Mouse (Mus musculus) CH12.LX (cell line): Measurements from ENCODE around the gene Gtse1. TPM values are rescaled to one million over a fixed set of nuclear protein-coding genes. Genes with fewer than 3 reads are reported as not detected.

Experiments
- DNase-seq: peaks from one replicate; pipeline ENCODE4 v3.0.0-alpha.2; 2013; ENCODE audit errors: extremely low read depth
- H3K27ac ChIP-seq: 2 replicates; pipeline ENCODE4 v1.5.1; 2012; ENCODE audit warnings: low read depth, mild to moderate bottlenecking, control low read depth, moderate library complexity; ENCODE audit not compliant: insufficient read depth
- H3K27me3 ChIP-seq: replicated peaks from 2 replicates; pipeline ENCODE3; 2012; ENCODE audit warnings: inconsistent platforms
- H3K36me3 ChIP-seq, 2 experiments: replicated peaks in 1 of 2; 2 replicates each; pipeline versions ENCODE3 to v1.6.1; 2012; ENCODE audit warnings: inconsistent platforms in 1 of 2, low read length in 1 of 2, mild to moderate bottlenecking in 1 of 2, mixed read lengths in 1 of 2, moderate library complexity in 1 of 2; ENCODE audit not compliant: control insufficient read depth in 1 of 2, insufficient read depth in 1 of 2
- H3K4me1 ChIP-seq, 2 experiments: 2 replicates each; pipeline ENCODE4 v1.6.1; 2012; ENCODE audit warnings: inconsistent platforms in 1 of 2, moderate library complexity in 1 of 2; ENCODE audit not compliant: insufficient read depth in 2 of 2, control insufficient read depth in 1 of 2
- H3K4me2 ChIP-seq: 2 replicates; pipeline ENCODE4 v1.6.1; 2012; ENCODE audit warnings: low read depth, mild to moderate bottlenecking, control low read depth; ENCODE audit not compliant: poor library complexity, insufficient read depth, severe bottlenecking
- H3K4me3 ChIP-seq, 3 experiments: fragments of 150-350 bp in 1 of 3; sonication (generic) in 1 of 3; replicated peaks in 1 of 3; 2 replicates each; pipeline versions ENCODE3 to v1.5.1; 2011 to 2012; ENCODE audit warnings: low read depth in 2 of 3, low read length in 2 of 3, mild to moderate bottlenecking in 2 of 3, moderate library complexity in 2 of 3, control low read depth in 1 of 3, improper control_type of control experiment in 1 of 3, inconsistent platforms in 1 of 3, mixed read lengths in 1 of 3; ENCODE audit not compliant: poor library complexity in 1 of 3
- H3K79me2 ChIP-seq: replicated peaks from 2 replicates; pipeline ENCODE4 v1.6.1; 2012; ENCODE audit warnings: mild to moderate bottlenecking, moderate library complexity; ENCODE audit not compliant: control insufficient read depth, poor library complexity, insufficient read depth, severe bottlenecking; ENCODE audit errors: extremely low read depth
- H3K9ac ChIP-seq: 2 replicates; pipeline ENCODE4 v1.6.1; 2012; ENCODE audit warnings: low read depth, mild to moderate bottlenecking, control low read depth, moderate library complexity; ENCODE audit not compliant: insufficient read depth
- H3K9me3 ChIP-seq: replicated peaks from 2 replicates; pipeline ENCODE3; 2012; ENCODE audit warnings: low read length, inconsistent platforms, mixed read lengths
- BHLHE40 ChIP-seq: IDR thresholded peaks from 2 replicates; pipeline ENCODE4 v1.6.1; 2011; ENCODE audit warnings: mild to moderate bottlenecking, low read depth, low read length, improper control_type of control experiment
- CHD1 ChIP-seq: IDR thresholded peaks from 2 replicates; pipeline ENCODE4 v1.6.1; 2012; ENCODE audit warnings: low read depth, low read length, improper control_type of control experiment, inconsistent platforms
- E2F4 ChIP-seq: IDR thresholded peaks from 2 replicates; pipeline ENCODE4 v1.6.1; 2011; ENCODE audit warnings: low read depth, low read length, improper control_type of control experiment; ENCODE audit not compliant: insufficient replicate concordance
- HCFC1 ChIP-seq: IDR thresholded peaks from 2 replicates; pipeline ENCODE4 v1.6.1; 2012; ENCODE audit warnings: low read depth, mild to moderate bottlenecking, inconsistent platforms, low read length, improper control_type of control experiment
- JUND ChIP-seq: conservative IDR thresholded peaks from 2 replicates; pipeline ENCODE4 v1.6.1; 2011; ENCODE audit warnings: low read depth, low read length, improper control_type of control experiment
- MAFK ChIP-seq: IDR thresholded peaks from 2 replicates; pipeline ENCODE4 v1.6.1; 2011; ENCODE audit warnings: low read length, improper control_type of control experiment; ENCODE audit not compliant: insufficient replicate concordance
- MAX ChIP-seq: IDR thresholded peaks from 2 replicates; pipeline ENCODE4 v1.6.1; 2011; ENCODE audit warnings: low read length, improper control_type of control experiment
- MEF2A ChIP-seq: IDR thresholded peaks from 2 replicates; pipeline ENCODE4 v1.6.1; 2014; ENCODE audit warnings: low read depth, mild to moderate bottlenecking, inconsistent platforms, low read length, improper control_type of control experiment, borderline replicate concordance
- MXI1 ChIP-seq: IDR thresholded peaks from 2 replicates; pipeline ENCODE4 v1.6.1; 2011; ENCODE audit warnings: mild to moderate bottlenecking, low read depth, low read length, improper control_type of control experiment
- POLR2AphosphoS2 ChIP-seq: IDR thresholded peaks from 2 replicates; pipeline ENCODE4 v1.6.1; 2011; ENCODE audit warnings: low read depth, low read length, improper control_type of control experiment
- RAD21 ChIP-seq: IDR thresholded peaks from 2 replicates; pipeline ENCODE4 v1.6.1; 2011; ENCODE audit warnings: low read depth, mild to moderate bottlenecking, low read length, improper control_type of control experiment, moderate library complexity
- RCOR1 ChIP-seq: conservative IDR thresholded peaks from 2 replicates; pipeline ENCODE4 v1.6.1; 2012; ENCODE audit warnings: low read depth, mild to moderate bottlenecking, inconsistent platforms, low read length, improper control_type of control experiment
- SIN3A ChIP-seq: IDR thresholded peaks from 2 replicates; pipeline ENCODE4 v1.6.1; 2012; ENCODE audit warnings: low read length, improper control_type of control experiment, inconsistent platforms
- TBP ChIP-seq: conservative IDR thresholded peaks from 2 replicates; pipeline ENCODE4 v1.6.1; 2011; ENCODE audit warnings: low read depth, low read length, improper control_type of control experiment
- UBTF ChIP-seq: IDR thresholded peaks from 2 replicates; pipeline ENCODE4 v1.6.1; 2012; ENCODE audit warnings: low read depth, mild to moderate bottlenecking, inconsistent platforms, low read length, improper control_type of control experiment, moderate library complexity
- USF1 ChIP-seq: IDR thresholded peaks from 2 replicates; pipeline ENCODE4 v1.6.1; 2014; ENCODE audit warnings: low read depth, mild to moderate bottlenecking, inconsistent platforms, low read length, improper control_type of control experiment
- USF2 ChIP-seq: conservative IDR thresholded peaks from 2 replicates; pipeline ENCODE4 v1.6.1; 2011; ENCODE audit warnings: low read depth, low read length, improper control_type of control experiment
- ZC3H11A ChIP-seq: IDR thresholded peaks from 2 replicates; pipeline ENCODE4 v1.6.1; 2012; ENCODE audit warnings: low read depth, mild to moderate bottlenecking, inconsistent platforms, low read length, improper control_type of control experiment
- ZKSCAN1 ChIP-seq: IDR thresholded peaks from 2 replicates; pipeline ENCODE4 v1.6.1; 2012; ENCODE audit warnings: low read depth, inconsistent platforms, low read length, improper control_type of control experiment, borderline replicate concordance
- ZMIZ1 ChIP-seq: IDR thresholded peaks from 2 replicates; pipeline ENCODE4 v1.6.1; 2012; ENCODE audit warnings: low read depth, mild to moderate bottlenecking, inconsistent platforms, low read length, improper control_type of control experiment
- ZNF384 ChIP-seq: IDR thresholded peaks from 2 replicates; pipeline ENCODE4 v1.6.1; 2012; ENCODE audit warnings: low read depth, low read length, improper control_type of control experiment, inconsistent platforms
- dilution Hi-C: fragments of 300-500 bp; cut with MboI; formaldehyde crosslinking; loops from 2 replicates; pipeline ENCODE4 v1.14.3; 2020; ENCODE audit warnings: low sequenced_read_pairs; ENCODE audit not compliant: extremely low pct_unique_long_range_greater_than_20kb, extremely low pct_ligation_motif_present
- in situ Hi-C: fragments of 300-500 bp; cut with MboI; formaldehyde crosslinking; loops from 3 replicates; pipeline ENCODE4 v1.14.3; 2019; ENCODE audit warnings: low sequenced_read_pairs, low pct_ligation_motif_present, low pct_unique_long_range_greater_than_20kb, mixed read lengths
- polyA plus RNA-seq: library from polyadenylated mRNA; unstranded; fragments of >175 nt; gene quantifications from 2 replicates; pipeline ENCODE4 v1.2.1, GENCODE M21; 2012; ENCODE audit warnings: low read depth; ENCODE audit not compliant: insufficient read length
- total RNA-seq, 2 experiments: library from RNA; depleted of rRNA; stranded (reverse); fragments of 300-350 nt in 1 of 2; fragments of >200 nt in 1 of 2; gene quantifications; 2 replicates each; pipeline ENCODE4 v1.2.3; 2012 to 2014

Gene Gtse1
- total and polyA plus RNA-seq, 3 experiments = 32.8 to 40.1 (median 37.4) TPM

DNA sequence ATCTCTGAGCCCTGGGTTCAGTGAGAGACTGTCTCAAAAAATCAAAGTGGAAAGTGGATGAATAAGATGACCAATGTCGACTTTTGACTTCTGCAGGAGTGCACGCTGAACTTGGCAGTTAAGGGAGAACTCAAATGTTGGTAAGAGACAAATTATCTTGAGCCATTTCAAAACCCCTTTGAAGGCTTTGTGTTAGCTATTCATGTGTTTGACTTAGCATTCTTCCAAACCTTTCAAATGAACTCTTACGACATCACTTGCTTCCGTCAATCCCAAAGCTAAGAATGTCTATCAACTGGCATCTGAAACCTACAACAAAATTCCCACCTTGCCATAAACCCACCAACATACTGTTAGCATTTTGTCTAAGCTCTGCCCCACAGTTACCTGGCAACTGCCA lies 31.5 kb upstream of the Gtse1 start:
- DNase-seq = no peak
- H3K79me2 ChIP-seq = no peaks in the 10 kb centered on the region
- H3K27ac ChIP-seq = no peak overlapping the region
- H3K4me2 ChIP-seq = no peak overlapping the region
- no peak overlapping the region for H3K9ac ChIP-seq
- in situ Hi-C loops (no loop called here), dilution Hi-C loops (no loop called here)
- H3K4me3 ChIP-seq = no peak overlapping the region
- no peaks in the 10 kb centered on the region for H3K36me3 ChIP-seq
- no peaks in the 10 kb centered on the region for H3K9me3 ChIP-seq
- peaks cover 8 to 27% of the 10 kb centered on the region in 2 experiments for H3K4me1 ChIP-seq
- TF ChIP-seq TBP (no peak), MAFK (no peak), ZNF384 (no peak), ZKSCAN1 (no peak), RAD21 (no peak), POLR2AphosphoS2 (no peak), MXI1 (no peak), JUND (no peak), USF2 (no peak), HCFC1 (no peak), ZMIZ1 (no peak)
- H3K27me3 ChIP-seq = peaks cover 39% of the 10 kb centered on the region

- dilution Hi-C loops (no loop called here), in situ Hi-C loops (no loop called here)
- H3K9me3 ChIP-seq = no peaks in the 10 kb centered on the region
- peaks cover 8 to 31% of the 10 kb centered on the region in 2 experiments for H3K4me1 ChIP-seq
- no peak for DNase-seq
- peaks cover 0 to 2% of the 10 kb centered on the region in 2 experiments for H3K36me3 ChIP-seq
- no peak overlapping the region for H3K4me2 ChIP-seq
- H3K4me3 ChIP-seq = no peak overlapping the region
- H3K27me3 ChIP-seq = peaks cover 28% of the 10 kb centered on the region
- H3K9ac ChIP-seq = no peak overlapping the region
- no peak overlapping the region for H3K27ac ChIP-seq
- no peak for TF ChIP-seq CHD1
- TF ChIP-seq ZKSCAN1 = no peak
- TF ChIP-seq E2F4 = no peak
- TF ChIP-seq ZC3H11A = no peak
- no peak for TF ChIP-seq MEF2A
- no peak for TF ChIP-seq RCOR1
- TF ChIP-seq POLR2AphosphoS2 = no peak
- TF ChIP-seq SIN3A = no peak
- no peak for TF ChIP-seq USF1
- no peak for TF ChIP-seq MAFK
- TF ChIP-seq UBTF = no peak
- no peak for TF ChIP-seq MAX
- TF ChIP-seq JUND = no peak
- TF ChIP-seq BHLHE40 = no peak
- H3K79me2 ChIP-seq = no peaks in the 10 kb centered on the region
These were observed 30.1 kb upstream of the Gtse1 start for GRCm38 (mm10) chr15:85829470-85829869.
